Mouse (Mus musculus): ENCODE measurements around the gene Ier5. TPM values are rescaled to one million over a fixed set of nuclear protein-coding genes. Genes with fewer than 3 reads are reported as not detected.

Gene Ier5
- polyA plus RNA-seq, 1 experiment from 2014 or later = 10.4 TPM

DNA sequence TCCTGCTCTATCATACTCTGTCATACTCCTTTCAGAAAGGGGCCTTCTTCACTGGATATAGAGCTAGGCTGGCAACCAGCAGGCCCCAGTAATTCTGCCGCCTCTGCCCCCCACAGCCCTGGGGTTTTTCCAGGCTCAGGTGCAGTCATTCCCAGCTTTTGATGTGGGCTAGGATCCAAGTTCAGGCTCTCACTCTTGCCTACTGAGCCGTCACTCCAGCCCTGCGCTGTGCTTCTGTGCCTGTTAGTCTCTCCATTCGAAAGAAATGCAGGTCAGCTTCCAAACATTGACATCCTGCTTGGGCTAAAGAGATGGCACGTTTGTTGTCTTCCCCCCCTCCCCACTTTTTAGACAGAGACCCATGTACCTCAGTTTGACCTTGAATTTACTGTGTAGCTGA, 39.2 kb downstream of the Ier5 start:
- H3K4me3 ChIP-seq (ENCODE audit: control insufficient read depth in 1 of 2, insufficient read depth in 1 of 2, low read depth in 1 of 2, low read length in 2 of 2) = no peak overlapping the region
- peak overlapping the region; percentile 76 to 86 for H3K27ac ChIP-seq (replicated peaks in 1 of 2; ENCODE audit: control insufficient read depth in 1 of 2, insufficient read depth in 1 of 2, low read depth in 2 of 2, low read length in 2 of 2)
- 46% methylated on average over 5 of the region's 5 CpGs for WGBS
- no peak for ATAC-seq (ENCODE audit: insufficient number of reproducible peaks, insufficient read depth, low FRiP score, low read depth)
- H3K4me1 ChIP-seq (ENCODE audit: control insufficient read depth in 2 of 2, insufficient read depth in 2 of 2, low read length in 2 of 2) = peaks cover 34 to 36% of the 10 kb centered on the region in 2 experiments
- no peak overlapping the region for H3K9ac ChIP-seq (ENCODE audit: low read length)
- H3K27me3 ChIP-seq (ENCODE audit: control insufficient read depth, insufficient read depth, low read length) = no peaks in the 10 kb centered on the region
- H3K4me2 ChIP-seq (ENCODE audit: low read length) = no peak overlapping the region
- H3K36me3 ChIP-seq (ENCODE audit: control insufficient read depth, insufficient read depth, low read length) = no peaks in the 10 kb centered on the region
- H3K9me3 ChIP-seq (ENCODE audit: control insufficient read depth, low read length) = no peaks in the 10 kb centered on the region

DNA sequence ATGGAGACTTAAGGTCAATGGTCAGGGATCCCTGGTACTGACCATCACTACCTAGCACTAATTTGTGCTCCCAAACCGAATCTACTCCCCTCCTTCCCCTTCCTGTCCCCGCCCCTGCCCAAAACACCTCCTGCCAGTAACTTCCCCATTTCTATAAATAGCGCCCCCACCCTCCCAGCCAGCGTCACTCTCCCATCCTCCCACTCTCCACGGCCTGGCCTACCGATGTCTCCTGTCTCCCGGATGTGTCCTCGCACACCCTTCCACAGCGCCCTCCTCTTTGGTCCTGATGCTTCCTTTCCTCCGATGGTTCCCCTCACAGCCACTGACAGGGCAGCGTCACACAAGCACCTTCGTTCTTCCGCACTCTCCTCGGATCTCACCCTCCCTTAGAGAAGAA, 39.9 kb downstream of the Ier5 start:
- H3K36me3 ChIP-seq (ENCODE audit: control insufficient read depth, insufficient read depth, low read length) = no peaks in the 10 kb centered on the region
- H3K4me1 ChIP-seq (ENCODE audit: control insufficient read depth in 2 of 2, insufficient read depth in 2 of 2, low read length in 2 of 2) = peaks cover 36 to 41% of the 10 kb centered on the region in 2 experiments
- WGBS = 10% methylated on average over 14 of the region's 14 CpGs
- H3K4me3 ChIP-seq (ENCODE audit: control insufficient read depth in 1 of 2, insufficient read depth in 1 of 2, low read depth in 1 of 2, low read length in 2 of 2) = no peak overlapping the region
- H3K9me3 ChIP-seq (ENCODE audit: control insufficient read depth, low read length) = no peaks in the 10 kb centered on the region
- H3K27ac ChIP-seq (replicated peaks in 1 of 2; ENCODE audit: control insufficient read depth in 1 of 2, insufficient read depth in 1 of 2, low read depth in 2 of 2, low read length in 2 of 2) = peak overlapping the region; percentile 76 to 86
- peak overlapping the region; percentile 48 for H3K9ac ChIP-seq (ENCODE audit: low read length)
- peak overlapping the region; percentile 46 for H3K4me2 ChIP-seq (ENCODE audit: low read length)
- peak; percentile 70 for ATAC-seq (ENCODE audit: insufficient number of reproducible peaks, insufficient read depth, low FRiP score, low read depth)
- H3K27me3 ChIP-seq (ENCODE audit: control insufficient read depth, insufficient read depth, low read length) = no peaks in the 10 kb centered on the region

DNA sequence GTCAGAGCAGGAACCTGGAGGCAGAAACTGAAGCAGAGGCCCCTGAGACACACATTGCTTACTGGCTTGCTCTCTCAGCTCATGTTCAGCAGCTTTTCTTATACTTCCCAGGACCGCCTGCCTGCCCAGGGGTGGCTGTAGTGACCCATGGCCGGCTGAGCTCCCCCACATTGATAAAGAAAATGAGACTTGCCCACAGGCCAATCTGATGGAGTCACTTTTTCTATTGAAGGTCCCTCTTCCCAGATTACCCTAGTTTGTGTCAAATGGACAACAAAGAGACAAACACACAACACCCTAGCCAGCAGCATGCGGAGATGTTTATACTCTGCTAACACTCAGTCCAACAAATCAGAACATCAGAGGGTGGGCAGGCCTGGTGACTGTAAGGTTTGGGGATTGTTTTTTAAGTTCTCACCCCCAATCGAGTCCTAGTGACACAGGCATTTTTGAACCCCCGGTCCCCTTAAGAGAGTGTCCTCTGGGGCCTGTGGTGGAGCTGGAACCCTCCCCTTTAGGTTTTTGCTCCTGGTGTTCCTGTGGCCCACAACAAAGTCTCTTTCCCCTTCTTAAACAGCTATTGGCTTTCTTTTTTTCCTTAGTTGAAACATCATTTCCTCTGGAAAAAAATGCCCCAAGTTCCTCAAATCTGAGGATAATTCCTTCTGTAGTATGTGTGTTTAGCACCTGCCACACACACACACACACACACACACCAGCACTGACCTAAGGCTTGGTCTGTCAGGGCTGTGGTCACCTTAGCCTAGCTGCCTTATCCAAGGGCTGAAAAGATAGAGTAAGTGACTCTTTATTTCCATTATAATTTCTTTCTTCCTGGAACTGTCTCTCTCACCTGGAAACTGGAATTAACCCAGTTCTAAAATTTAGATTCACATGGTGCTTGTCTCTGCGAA, 41.1 kb downstream of the Ier5 start:
- WGBS = 69% methylated on average over 6 of the region's 6 CpGs
- Histone ChIP-seq H3K9me3 (ENCODE audit: control insufficient read depth, low read length) (no peaks in the 10 kb centered on the region), H3K27ac (replicated peaks in 1 of 2; ENCODE audit: control insufficient read depth in 1 of 2, insufficient read depth in 1 of 2, low read depth in 2 of 2, low read length in 2 of 2) (peak overlapping the region; percentile 76 to 86), H3K4me2 (ENCODE audit: low read length) (no peak overlapping the region), H3K9ac (ENCODE audit: low read length) (peak overlapping the region; percentile 48; the same call in 1 of the 2 replicates), H3K27me3 (ENCODE audit: control insufficient read depth, insufficient read depth, low read length) (no peaks in the 10 kb centered on the region), H3K36me3 (ENCODE audit: control insufficient read depth, insufficient read depth, low read length) (no peaks in the 10 kb centered on the region), H3K4me3 (ENCODE audit: control insufficient read depth in 1 of 2, insufficient read depth in 1 of 2, low read depth in 1 of 2, low read length in 2 of 2) (no peak overlapping the region), H3K4me1 (ENCODE audit: control insufficient read depth in 2 of 2, insufficient read depth in 2 of 2, low read length in 2 of 2) (peaks cover 37 to 48% of the 10 kb centered on the region in 2 experiments)
- no peak for ATAC-seq (ENCODE audit: insufficient number of reproducible peaks, insufficient read depth, low FRiP score, low read depth)

DNA sequence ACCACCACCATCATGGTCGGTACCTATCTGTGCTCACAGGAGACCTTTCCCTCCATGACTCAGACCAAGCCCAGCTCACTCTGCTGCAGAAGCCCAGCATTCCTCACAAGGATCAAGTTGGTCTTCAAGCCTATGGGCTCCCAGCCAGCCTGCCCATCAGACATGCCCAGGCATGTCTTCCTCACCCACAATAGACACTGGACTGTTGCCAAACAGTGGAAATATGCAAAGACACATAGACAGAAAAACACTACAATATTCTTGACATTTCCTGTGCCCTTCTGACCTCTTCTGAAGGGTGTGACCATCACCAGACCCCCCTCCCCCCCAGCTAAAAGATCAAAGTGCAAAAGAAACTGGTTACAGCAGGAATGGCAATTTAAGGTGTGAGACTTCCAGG, 43.3 kb downstream of the Ier5 start:
- no peak overlapping the region for H3K4me3 ChIP-seq (ENCODE audit: control insufficient read depth in 1 of 2, insufficient read depth in 1 of 2, low read depth in 1 of 2, low read length in 2 of 2)
- no peaks in the 10 kb centered on the region for H3K9me3 ChIP-seq (ENCODE audit: control insufficient read depth, low read length)
- H3K36me3 ChIP-seq (ENCODE audit: control insufficient read depth, insufficient read depth, low read length) = no peaks in the 10 kb centered on the region
- peaks cover 55 to 69% of the 10 kb centered on the region in 2 experiments for H3K4me1 ChIP-seq (ENCODE audit: control insufficient read depth in 2 of 2, insufficient read depth in 2 of 2, low read length in 2 of 2)
- H3K9ac ChIP-seq (ENCODE audit: low read length) = no peak overlapping the region
- no peak for ATAC-seq (ENCODE audit: insufficient number of reproducible peaks, insufficient read depth, low FRiP score, low read depth)
- 97% methylated on average over 1 of the region's 1 CpGs for WGBS
- no peak overlapping the region for H3K4me2 ChIP-seq (ENCODE audit: low read length)
- H3K27me3 ChIP-seq (ENCODE audit: control insufficient read depth, insufficient read depth, low read length) = no peaks in the 10 kb centered on the region
- H3K27ac ChIP-seq (replicated peaks in 1 of 2; ENCODE audit: control insufficient read depth in 1 of 2, insufficient read depth in 1 of 2, low read depth in 2 of 2, low read length in 2 of 2) = no peak overlapping the region

DNA sequence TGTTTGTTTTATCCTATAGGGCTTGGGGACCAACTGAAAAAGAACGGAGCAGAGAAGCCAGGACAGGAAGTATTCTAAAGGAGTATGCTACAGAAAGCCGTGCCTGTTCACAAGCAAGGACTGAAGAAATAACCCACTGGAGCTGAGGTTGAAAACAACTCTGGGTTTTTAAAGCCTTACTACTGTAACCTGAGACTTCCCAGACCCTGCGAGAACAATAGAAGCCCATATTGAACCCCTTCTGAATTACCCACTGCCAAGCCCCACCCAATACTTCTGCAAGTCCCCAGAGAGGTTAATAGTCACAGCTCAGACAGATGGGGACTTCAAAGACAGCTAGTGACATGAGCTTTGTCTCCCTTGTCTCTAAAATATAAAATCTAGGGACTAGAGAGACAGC, 44.4 kb downstream of the Ier5 start:
- Histone ChIP-seq H3K4me2 (ENCODE audit: low read length) (no peak overlapping the region), H3K9ac (ENCODE audit: low read length) (0 out of 2 replicates have a peak overlapping the region, but pooled peaks have one; percentile 5), H3K4me1 (ENCODE audit: control insufficient read depth in 2 of 2, insufficient read depth in 2 of 2, low read length in 2 of 2) (peaks cover 54 to 69% of the 10 kb centered on the region in 2 experiments), H3K4me3 (ENCODE audit: control insufficient read depth in 1 of 2, insufficient read depth in 1 of 2, low read depth in 1 of 2, low read length in 2 of 2) (no peak overlapping the region), H3K27ac (replicated peaks in 1 of 2; ENCODE audit: control insufficient read depth in 1 of 2, insufficient read depth in 1 of 2, low read depth in 2 of 2, low read length in 2 of 2) (peak overlapping the region in 1 of 2 experiments; percentile 26; a peak in 2 of 4 replicates), H3K9me3 (ENCODE audit: control insufficient read depth, low read length) (no peaks in the 10 kb centered on the region), H3K27me3 (ENCODE audit: control insufficient read depth, insufficient read depth, low read length) (no peaks in the 10 kb centered on the region), H3K36me3 (ENCODE audit: control insufficient read depth, insufficient read depth, low read length) (no peaks in the 10 kb centered on the region)
- ATAC-seq (ENCODE audit: insufficient number of reproducible peaks, insufficient read depth, low FRiP score, low read depth) = no peak
- 40% methylated on average over 3 of the region's 3 CpGs for whole genome bisulfite sequencing

DNA sequence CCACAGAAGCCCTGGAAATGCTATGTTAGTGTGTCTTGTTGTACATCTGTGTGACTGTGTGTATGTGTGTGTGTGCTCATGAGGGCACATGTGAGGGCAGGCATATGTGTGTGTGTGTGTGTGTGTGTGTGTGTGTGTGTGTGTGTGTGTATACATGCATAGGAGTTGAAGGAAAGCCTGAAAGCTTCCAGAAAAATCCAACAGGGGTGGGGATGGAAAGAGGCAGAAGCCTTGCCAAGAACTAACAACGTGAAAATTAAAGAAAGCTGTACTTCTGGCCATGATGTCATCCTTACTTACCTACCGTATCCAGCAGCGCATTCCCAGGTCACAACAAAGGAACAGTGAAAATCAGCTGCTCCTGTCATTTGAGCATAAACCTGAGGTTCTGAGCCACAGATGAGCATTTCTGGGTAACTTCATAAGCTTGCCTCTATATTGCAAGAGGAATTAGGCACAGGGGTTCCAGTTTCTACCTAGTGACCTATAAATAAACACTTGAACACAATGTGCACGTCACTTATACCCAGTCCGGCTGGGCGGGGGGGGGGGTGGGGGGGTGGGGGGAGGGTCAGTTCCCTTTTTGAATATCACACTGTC, 45.0 kb downstream of the Ier5 start:
- no peaks in the 10 kb centered on the region for H3K9me3 ChIP-seq (ENCODE audit: control insufficient read depth, low read length)
- WGBS = 40% methylated on average over 6 of the region's 6 CpGs
- peak overlapping the region in 1 of 2 experiments; percentile 44; a peak in 1 of 4 replicates for H3K27ac ChIP-seq (replicated peaks in 1 of 2; ENCODE audit: control insufficient read depth in 1 of 2, insufficient read depth in 1 of 2, low read depth in 2 of 2, low read length in 2 of 2)
- H3K4me2 ChIP-seq (ENCODE audit: low read length) = no peak overlapping the region
- H3K9ac ChIP-seq (ENCODE audit: low read length) = peak overlapping the region; percentile 30; the same call in 1 of the 2 replicates
- no peak overlapping the region for H3K4me3 ChIP-seq (ENCODE audit: control insufficient read depth in 1 of 2, insufficient read depth in 1 of 2, low read depth in 1 of 2, low read length in 2 of 2)
- ATAC-seq (ENCODE audit: insufficient number of reproducible peaks, insufficient read depth, low FRiP score, low read depth) = no peak
- H3K27me3 ChIP-seq (ENCODE audit: control insufficient read depth, insufficient read depth, low read length) = no peaks in the 10 kb centered on the region
- peaks cover 51 to 68% of the 10 kb centered on the region in 2 experiments for H3K4me1 ChIP-seq (ENCODE audit: control insufficient read depth in 2 of 2, insufficient read depth in 2 of 2, low read length in 2 of 2)
- H3K36me3 ChIP-seq (ENCODE audit: control insufficient read depth, insufficient read depth, low read length) = no peaks in the 10 kb centered on the region

DNA sequence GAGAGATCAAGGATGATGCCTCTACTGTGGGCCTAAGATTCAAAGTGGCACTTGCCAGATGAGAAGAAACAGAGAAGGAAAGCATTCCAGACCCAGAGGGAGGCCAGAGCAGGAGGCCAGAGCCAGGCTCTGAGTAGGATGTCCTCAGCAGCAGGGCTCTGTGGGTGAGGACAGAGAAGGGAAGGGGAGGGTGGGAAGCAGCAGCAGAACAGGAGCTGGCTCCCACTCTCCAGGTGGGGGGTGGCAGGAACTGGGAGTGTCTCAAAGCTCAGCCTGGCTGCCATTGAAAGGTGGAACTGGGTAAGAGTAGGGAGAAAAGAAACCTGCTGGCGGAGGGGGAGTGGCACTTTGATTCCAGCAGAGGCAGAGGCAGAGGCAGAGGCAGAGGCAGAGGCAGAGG, 46.1 kb downstream of the Ier5 start:
- no peak for ATAC-seq (ENCODE audit: insufficient number of reproducible peaks, insufficient read depth, low FRiP score, low read depth)
- Histone ChIP-seq H3K4me2 (ENCODE audit: low read length) (no peak overlapping the region), H3K27ac (replicated peaks in 1 of 2; ENCODE audit: control insufficient read depth in 1 of 2, insufficient read depth in 1 of 2, low read depth in 2 of 2, low read length in 2 of 2) (peak overlapping the region; percentile 68 to 79), H3K27me3 (ENCODE audit: control insufficient read depth, insufficient read depth, low read length) (no peaks in the 10 kb centered on the region), H3K36me3 (ENCODE audit: control insufficient read depth, insufficient read depth, low read length) (no peaks in the 10 kb centered on the region), H3K4me1 (ENCODE audit: control insufficient read depth in 2 of 2, insufficient read depth in 2 of 2, low read length in 2 of 2) (peaks cover 48 to 63% of the 10 kb centered on the region in 2 experiments), H3K4me3 (ENCODE audit: control insufficient read depth in 1 of 2, insufficient read depth in 1 of 2, low read depth in 1 of 2, low read length in 2 of 2) (no peak overlapping the region), H3K9me3 (ENCODE audit: control insufficient read depth, low read length) (no peaks in the 10 kb centered on the region), H3K9ac (ENCODE audit: low read length) (peak overlapping the region; percentile 38; the same call in 1 of the 2 replicates)
- WGBS = 92% methylated on average over 1 of the region's 1 CpGs
